Mouse (Mus musculus) liver, adult 2 months (tissue): ENCODE measurements around the gene Adh1.

ENCODE experiments used
- CTCF ChIP-seq: fragments of 200-500 bp; IDR thresholded peaks from 2 replicates; pipeline ENCODE4 v1.5.1; 2011; ENCODE audit warnings: low read depth, low read length, control low read depth
- POLR2A ChIP-seq: fragments of 200-500 bp; IDR thresholded peaks from 2 replicates; pipeline ENCODE4 v1.6.1; 2011; ENCODE audit warnings: low read length, control low read depth; ENCODE audit not compliant: insufficient read depth; ENCODE audit errors: extremely low read depth

GRCm38 (mm10) chr3:138240942-138241341 is 19.8 kb upstream of the Adh1 start:
- TF ChIP-seq CTCF (no peak), POLR2A (no peak)
